Mouse (Mus musculus) kidney, adult 2 months (tissue): ENCODE results near the gene Tas2r117.

Experiments used
- CTCF ChIP-seq: fragments of 200-500 bp; conservative IDR thresholded peaks from 2 replicates; pipeline ENCODE4 v1.5.1; 2011; ENCODE audit warnings: low read depth, mild to moderate bottlenecking, control low read depth, low read length, moderate library complexity, mixed read lengths; ENCODE audit not compliant: insufficient read depth, insufficient read length
- POLR2A ChIP-seq: fragments of 200-500 bp; IDR thresholded peaks from one replicate; pipeline ENCODE4 v1.6.1; 2011; ENCODE audit warnings: low read depth, low read length, control low read depth

DNA sequence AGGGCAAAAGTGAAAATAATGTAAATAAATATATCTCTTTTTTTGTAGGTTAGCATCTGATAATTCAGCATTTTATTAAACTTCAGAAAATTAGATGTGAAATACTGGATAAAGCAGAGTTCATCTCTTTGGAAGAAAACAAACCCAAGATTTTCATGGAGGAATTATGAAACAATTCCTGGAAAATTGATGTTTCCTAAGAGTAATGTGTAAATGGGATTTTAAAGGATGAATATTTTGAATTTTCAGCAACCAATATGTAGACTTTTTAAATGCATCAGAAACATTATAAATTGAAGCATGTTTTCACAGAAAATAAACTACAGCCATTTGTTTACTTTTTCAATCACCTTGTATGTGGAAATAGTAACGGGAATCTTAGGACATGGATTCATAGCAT is 44.2 kb downstream of the Tas2r117 start, which contains the start of gene Tas2r123:
- no peak for TF ChIP-seq CTCF
- no peak for TF ChIP-seq POLR2A
